Mouse (Mus musculus) C2C12 (cell line): ENCODE measurements around the gene Smpdl3a. TPM values are rescaled to one million over a fixed set of nuclear protein-coding genes. Genes with fewer than 3 reads are reported as not detected.
A peak's percentile ranks its signal among the peaks of the same experiment; 100 is the strongest.

Source experiments
- H3K27me3 ChIP-seq: one replicate; pipeline ENCODE4 v1.6.1; 2011; ENCODE audit not compliant: control insufficient read depth, insufficient read depth, insufficient read length
- H3K36me3 ChIP-seq: one replicate; pipeline ENCODE4 v1.6.1; 2011; ENCODE audit not compliant: control insufficient read depth, insufficient read depth
- H3K4me3 ChIP-seq: one replicate; pipeline ENCODE4 v1.5.1; 2011; ENCODE audit warnings: mild to moderate bottlenecking, control low read depth; ENCODE audit not compliant: poor library complexity, insufficient read depth, severe bottlenecking
- H3K79me2 ChIP-seq: one replicate; pipeline ENCODE4 v1.6.1; 2011; ENCODE audit not compliant: control insufficient read depth, insufficient read depth
- H3K79me3 ChIP-seq: one replicate; pipeline ENCODE4 v1.6.1; 2011; ENCODE audit warnings: low read depth, control low read depth
- H3ac ChIP-seq: one replicate; pipeline ENCODE3; 2011; ENCODE audit warnings: low read depth; ENCODE audit not compliant: control insufficient read depth, insufficient read length
- CEBPB ChIP-seq: IDR thresholded peaks from one replicate; pipeline ENCODE4 v1.6.1; 2011; ENCODE audit warnings: low read depth, mild to moderate bottlenecking, control low read depth, moderate library complexity
- CTCF ChIP-seq: IDR thresholded peaks from one replicate; pipeline ENCODE4 v1.5.1; 2011; ENCODE audit not compliant: control insufficient read depth, insufficient read depth, insufficient read length
- FOSL1 ChIP-seq: IDR thresholded peaks from one replicate; pipeline ENCODE4 v1.8.0; 2011; ENCODE audit warnings: mild to moderate bottlenecking, low read length; ENCODE audit not compliant: poor library complexity, insufficient read depth, severe bottlenecking
- MAX ChIP-seq: IDR thresholded peaks from one replicate; pipeline ENCODE4 v1.6.1; 2011; ENCODE audit warnings: mild to moderate bottlenecking, control low read depth
- MYOD1 ChIP-seq: IDR thresholded peaks from one replicate; pipeline ENCODE4 v1.6.1; 2011; ENCODE audit warnings: low read depth; ENCODE audit not compliant: control insufficient read depth, insufficient read length
- MYOG ChIP-seq: IDR thresholded peaks from one replicate; pipeline ENCODE4 v1.6.1; 2011; ENCODE audit not compliant: control insufficient read depth, insufficient read length; ENCODE audit errors: extremely low read depth
- USF1 ChIP-seq: IDR thresholded peaks from one replicate; pipeline ENCODE4 v1.6.1; 2011; ENCODE audit warnings: low read depth, mild to moderate bottlenecking, control low read depth, moderate library complexity
- polyA plus RNA-seq: library from polyadenylated mRNA; unstranded; fragments of >200 nt; fragmentation: generic; extraction: Trizol; gene quantifications from one replicate; pipeline ENCODE4 v1.2.1, GENCODE M21; 2012; ENCODE audit warnings: missing spikeins

Gene Smpdl3a
- polyA plus RNA-seq, 1 experiment = 3.8 TPM

DNA sequence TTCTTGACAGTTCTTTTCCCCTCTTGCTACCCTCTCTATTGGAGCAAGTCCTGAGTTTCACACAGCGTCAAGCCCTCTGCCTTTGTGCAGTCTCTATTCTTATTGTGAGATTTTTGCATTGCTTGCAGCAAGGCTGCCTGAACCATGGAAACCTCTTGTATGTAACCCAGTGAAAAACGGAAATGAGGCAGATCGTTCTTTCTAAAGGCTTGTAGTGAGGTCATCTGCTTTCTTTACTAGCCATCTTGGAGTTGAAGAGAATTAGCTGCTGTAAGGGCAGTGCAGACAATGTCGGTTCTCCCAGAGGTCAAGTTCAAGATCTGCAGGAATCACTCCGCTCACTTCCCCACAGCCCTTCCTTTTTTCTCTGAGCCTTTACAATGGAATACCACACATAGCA lies 34.5 kb downstream of the Smpdl3a start:
- H3K79me3 ChIP-seq = no peaks in the 10 kb centered on the region
- H3K27me3 ChIP-seq = no peaks in the 10 kb centered on the region
- H3ac ChIP-seq = no peak overlapping the region
- H3K79me2 ChIP-seq = no peaks in the 10 kb centered on the region
- H3K36me3 ChIP-seq = no peaks in the 10 kb centered on the region
- no peak overlapping the region for H3K4me3 ChIP-seq
- TF ChIP-seq MAX (no peak), MYOG (no peak), CTCF (no peak), CEBPB (no peak), MYOD1 (no peak), USF1 (no peak), FOSL1 (no peak)

DNA sequence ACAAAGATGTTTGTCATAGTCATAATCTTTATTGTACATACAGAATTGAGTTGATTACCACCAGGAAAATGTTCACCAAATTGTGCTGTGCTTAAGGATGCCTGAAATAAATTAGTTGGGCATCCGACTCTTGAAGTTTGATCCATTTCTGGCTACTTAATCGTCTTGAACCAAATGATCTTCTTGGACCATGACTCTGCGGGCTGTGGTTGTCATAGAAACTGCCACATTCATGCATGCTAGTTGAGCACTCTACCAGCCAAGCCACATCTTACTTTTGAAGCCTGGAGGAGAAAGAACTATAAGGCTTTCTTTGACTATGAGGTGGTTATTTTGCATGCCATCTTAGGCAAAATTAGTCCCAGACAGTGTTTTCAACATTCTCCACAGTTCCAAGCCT lies 35.5 kb downstream of the Smpdl3a start:
- Histone ChIP-seq H3K79me3 (no peaks in the 10 kb centered on the region), H3K36me3 (no peaks in the 10 kb centered on the region), H3K4me3 (no peak overlapping the region), H3K27me3 (no peaks in the 10 kb centered on the region), H3ac (no peak overlapping the region), H3K79me2 (no peaks in the 10 kb centered on the region)
- no peak for TF ChIP-seq MYOG
- no peak for TF ChIP-seq CTCF
- no peak for TF ChIP-seq MAX

DNA sequence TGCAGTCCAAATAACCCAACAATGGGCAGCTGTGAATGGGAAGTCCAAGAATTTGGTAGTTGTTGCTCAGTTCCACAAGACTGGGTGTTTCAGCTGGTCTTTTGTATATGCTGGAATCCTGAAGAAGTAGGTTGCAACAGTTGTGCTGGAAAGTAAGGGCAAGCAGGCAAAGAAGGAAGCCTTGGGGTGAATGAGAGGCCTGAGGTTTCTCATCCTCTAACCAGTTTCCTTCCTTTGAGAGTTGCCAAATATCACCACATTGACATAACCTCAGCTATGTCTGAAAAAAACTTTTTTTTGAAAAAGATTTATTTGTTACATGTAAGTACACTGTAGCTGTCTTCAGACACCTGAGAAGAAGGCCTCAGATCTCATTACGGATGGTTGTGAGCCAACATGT lies 41.0 kb downstream of the Smpdl3a start:
- Histone ChIP-seq H3ac (no peak overlapping the region), H3K36me3 (no peaks in the 10 kb centered on the region), H3K79me3 (no peaks in the 10 kb centered on the region), H3K79me2 (no peaks in the 10 kb centered on the region), H3K27me3 (no peaks in the 10 kb centered on the region), H3K4me3 (no peak overlapping the region)
- TF ChIP-seq CTCF (no peak), MAX (no peak), MYOG (no peak), FOSL1 (no peak), MYOD1 (no peak), CEBPB (no peak), USF1 (no peak)

DNA sequence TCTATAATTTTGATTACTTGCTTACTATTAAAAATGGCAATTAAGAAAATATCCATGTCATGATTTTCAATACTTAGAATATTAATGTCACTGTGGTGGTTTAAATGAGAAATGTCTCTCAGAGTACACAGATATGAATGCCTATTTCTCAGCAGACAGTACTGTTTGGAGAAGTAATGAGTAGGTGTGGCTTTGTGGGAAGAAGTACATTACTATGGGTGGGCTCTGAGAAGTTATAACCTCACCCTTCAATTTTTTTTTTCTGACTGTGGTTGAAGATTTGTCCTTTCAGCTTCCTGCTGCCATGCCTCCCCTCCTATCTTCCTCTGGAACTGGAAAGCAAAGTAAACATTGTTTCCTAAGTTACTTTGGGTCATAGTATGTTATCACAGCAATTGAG lies 41.8 kb downstream of the Smpdl3a start:
- Histone ChIP-seq H3ac (no peak overlapping the region), H3K27me3 (no peaks in the 10 kb centered on the region), H3K36me3 (no peaks in the 10 kb centered on the region), H3K79me2 (no peaks in the 10 kb centered on the region), H3K79me3 (no peaks in the 10 kb centered on the region), H3K4me3 (no peak overlapping the region)
- TF ChIP-seq CEBPB (no peak), FOSL1 (no peak), MYOG (no peak), CTCF (no peak), MAX (no peak), USF1 (no peak), MYOD1 (no peak)

DNA sequence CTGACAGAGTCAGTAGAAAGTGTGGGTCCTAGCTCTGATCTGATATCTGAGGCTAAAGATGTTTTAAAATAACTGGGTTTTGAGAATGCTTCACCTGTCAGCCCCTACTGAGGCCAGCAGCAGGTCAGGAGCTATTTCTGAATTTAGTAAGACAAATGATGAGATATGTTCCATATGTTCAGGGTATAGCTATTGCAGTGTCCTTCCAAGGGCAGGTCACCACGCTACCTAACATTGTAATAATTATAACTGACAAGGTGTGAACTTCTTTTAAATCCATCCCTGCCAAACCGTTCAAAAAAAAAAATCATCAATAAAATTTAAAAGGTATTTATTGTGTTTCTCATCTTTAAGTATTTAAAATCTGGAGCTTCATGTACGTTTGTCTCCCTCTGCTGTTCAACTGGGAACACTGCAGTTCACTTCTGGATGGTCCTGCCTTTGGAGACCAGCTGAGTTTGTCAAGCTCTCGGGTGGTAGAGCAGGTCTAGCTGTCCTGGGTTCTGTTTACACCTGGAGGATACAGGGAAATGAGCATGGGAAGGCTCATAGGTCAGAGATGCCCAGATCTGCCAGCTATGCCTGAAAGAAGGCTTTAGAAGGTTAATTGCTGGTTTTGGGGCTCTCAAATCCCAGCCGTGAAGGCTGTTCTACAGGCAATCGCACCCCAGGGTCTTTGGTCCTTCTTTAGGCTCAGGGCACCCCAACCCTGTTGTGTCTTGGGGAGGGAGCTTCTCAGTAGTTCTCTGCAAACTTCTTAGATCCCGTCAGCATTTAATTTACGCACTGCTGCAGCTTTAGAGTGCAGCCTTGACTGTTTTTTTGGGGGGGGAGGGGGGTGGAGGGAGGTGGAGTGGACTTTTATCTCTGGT lies 47.7 kb downstream of the Smpdl3a start:
- no peak overlapping the region for H3ac ChIP-seq
- peak; percentile 43 for TF ChIP-seq CTCF
- no peak for TF ChIP-seq USF1
- TF ChIP-seq CEBPB = no peak

DNA sequence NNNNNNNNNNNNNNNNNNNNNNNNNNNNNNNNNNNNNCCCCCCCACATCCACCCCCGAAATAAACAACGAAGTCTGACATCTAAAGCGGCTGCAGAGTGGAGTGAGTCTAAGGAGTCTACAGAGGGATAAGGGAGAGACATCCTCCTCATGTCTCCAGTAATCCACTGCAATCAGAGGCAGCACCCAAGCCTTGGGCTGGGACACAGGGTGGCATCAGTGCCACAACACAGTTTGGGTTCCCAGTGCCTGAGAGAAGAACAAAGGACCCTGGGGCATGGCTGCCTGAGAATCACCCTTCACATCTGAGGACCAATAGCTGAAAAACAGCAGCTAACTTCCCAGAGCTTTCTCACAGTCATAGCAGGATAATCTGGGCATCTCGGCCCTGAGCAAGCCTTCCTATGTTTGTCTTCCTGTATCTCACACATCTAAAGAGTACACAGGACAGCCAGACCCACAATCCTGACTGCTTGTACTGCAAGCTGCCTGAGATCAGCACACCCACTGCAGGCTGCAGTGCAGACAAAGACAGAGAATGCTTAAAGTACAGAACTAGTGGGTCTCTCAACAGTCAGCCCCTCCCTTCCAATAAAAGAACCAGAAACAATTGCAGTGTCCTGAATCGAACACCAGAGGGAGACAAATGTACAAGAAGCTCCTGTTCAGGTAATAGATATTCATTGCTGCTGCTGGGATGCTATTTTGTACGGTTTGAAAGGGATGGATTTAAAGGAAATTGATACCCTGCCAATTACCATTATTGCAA lies 54.0 kb downstream of the Smpdl3a start:
- no peak overlapping the region for H3ac ChIP-seq
- no peaks in the 10 kb centered on the region for H3K36me3 ChIP-seq
- H3K4me3 ChIP-seq = no peak overlapping the region
- H3K27me3 ChIP-seq = no peaks in the 10 kb centered on the region
- TF ChIP-seq USF1 = no peak
- peak; percentile 0 for TF ChIP-seq CTCF
- no peak for TF ChIP-seq CEBPB
- H3K79me2 ChIP-seq = no peaks in the 10 kb centered on the region
- no peaks in the 10 kb centered on the region for H3K79me3 ChIP-seq

More for the DNA sequence above, 47.7 kb downstream of the Smpdl3a start:
- Histone ChIP-seq H3K79me3 (no peaks in the 10 kb centered on the region), H3K4me3 (no peak overlapping the region), H3K27me3 (no peaks in the 10 kb centered on the region), H3K79me2 (no peaks in the 10 kb centered on the region), H3K36me3 (no peaks in the 10 kb centered on the region)

Other genes with a start within 250 kb of the Smpdl3a start
- gene Pkib, start 162.4 kb upstream of the Smpdl3a start, polyA plus RNA-seq = not detected
- gene Fabp7, start 9.5 kb upstream of the Smpdl3a start, polyA plus RNA-seq = 3.9 TPM